Mouse (Mus musculus): ENCODE data around the gene Cbx7. TPM values are rescaled to one million over a fixed set of nuclear protein-coding genes. Genes with fewer than 3 reads are reported as not detected.

The Cbx7 gene
- polyA plus RNA-seq, 1 experiment from 2014 or later = 2.4 TPM

DNA sequence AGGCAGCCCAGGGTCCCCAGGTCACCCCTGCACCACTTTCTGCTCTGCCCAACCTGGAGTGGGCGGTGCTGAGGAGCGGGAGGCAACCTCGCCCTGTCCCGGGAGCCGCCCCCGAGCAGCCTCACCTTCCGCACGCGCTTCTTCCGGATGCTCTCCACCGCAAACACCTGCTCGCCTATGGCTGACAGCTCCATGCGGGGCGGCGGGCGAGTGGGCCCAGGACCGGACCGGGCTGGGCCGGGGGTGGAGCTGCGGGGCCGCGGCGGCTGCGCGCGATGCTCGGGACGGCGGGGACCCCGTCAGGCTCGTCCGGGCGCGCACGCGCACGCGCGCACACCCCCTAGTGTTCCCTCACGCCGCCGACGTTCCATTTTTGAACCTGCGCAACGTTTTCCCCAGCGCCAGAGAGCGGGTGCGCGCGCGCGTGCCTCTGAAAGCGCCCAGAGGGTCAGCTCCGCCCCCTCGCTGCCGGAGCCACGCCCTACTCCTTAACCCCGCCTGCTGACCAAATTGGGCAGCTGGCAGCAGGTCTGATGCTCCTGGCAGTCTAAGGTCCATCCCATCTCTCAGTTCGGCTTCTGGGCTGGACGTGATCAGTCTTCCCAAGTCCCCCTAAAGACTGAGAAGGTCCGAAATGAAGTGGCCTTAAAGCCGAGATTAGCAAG lies 38.5 kb downstream of the Cbx7 start:
- peak; percentile 49; the same call in 1 of the 2 replicates for ATAC-seq (ENCODE audit: insufficient number of reproducible peaks, low FRiP score, low TSS enrichment, low read depth)
- WGBS = under 1% methylated on average over 62 of the region's 62 CpGs
- Histone ChIP-seq H3K27ac (no peak overlapping the region), H3K9me3 (no peaks in the 10 kb centered on the region), H3K4me3 (peak overlapping the region; percentile 67), H3K4me2 (peak overlapping the region; percentile 93), H3K27me3 (peaks cover 33% of the 10 kb centered on the region), H3K4me1 (peaks cover 29% of the 10 kb centered on the region), H3K9ac (peak overlapping the region; percentile 45), H3K36me3 (no peaks in the 10 kb centered on the region)

GRCm38 (mm10) chr15:79931496-79932141 lies 39.3 kb downstream of the Cbx7 start:
- Histone ChIP-seq H3K4me3 (peak overlapping the region; percentile 67), H3K27me3 (peaks cover 33% of the 10 kb centered on the region), H3K27ac (no peak overlapping the region), H3K4me1 (peaks cover 36% of the 10 kb centered on the region), H3K4me2 (peak overlapping the region; percentile 93), H3K36me3 (no peaks in the 10 kb centered on the region), H3K9ac (no peak overlapping the region), H3K9me3 (no peaks in the 10 kb centered on the region)
- 21% methylated on average over 13 of the region's 13 CpGs for WGBS
- ATAC-seq (ENCODE audit: insufficient number of reproducible peaks, low FRiP score, low TSS enrichment, low read depth) = no peak

GRCm38 (mm10) chr15:79929734-79930133 lies 41.2 kb downstream of the Cbx7 start:
- H3K9ac ChIP-seq = no peak overlapping the region
- 83% methylated on average over 3 of the region's 3 CpGs for WGBS
- no peaks in the 10 kb centered on the region for H3K36me3 ChIP-seq
- H3K4me1 ChIP-seq = peaks cover 33% of the 10 kb centered on the region
- no peak for ATAC-seq (ENCODE audit: insufficient number of reproducible peaks, low FRiP score, low TSS enrichment, low read depth)
- no peak overlapping the region for H3K4me2 ChIP-seq
- peaks cover 33% of the 10 kb centered on the region for H3K27me3 ChIP-seq
- no peak overlapping the region for H3K4me3 ChIP-seq
- H3K9me3 ChIP-seq = no peaks in the 10 kb centered on the region
- H3K27ac ChIP-seq = no peak overlapping the region

GRCm38 (mm10) chr15:79928736-79929135 lies 42.2 kb downstream of the Cbx7 start:
- no peaks in the 10 kb centered on the region for H3K9me3 ChIP-seq
- no peak for ATAC-seq (ENCODE audit: insufficient number of reproducible peaks, low FRiP score, low TSS enrichment, low read depth)

DNA sequence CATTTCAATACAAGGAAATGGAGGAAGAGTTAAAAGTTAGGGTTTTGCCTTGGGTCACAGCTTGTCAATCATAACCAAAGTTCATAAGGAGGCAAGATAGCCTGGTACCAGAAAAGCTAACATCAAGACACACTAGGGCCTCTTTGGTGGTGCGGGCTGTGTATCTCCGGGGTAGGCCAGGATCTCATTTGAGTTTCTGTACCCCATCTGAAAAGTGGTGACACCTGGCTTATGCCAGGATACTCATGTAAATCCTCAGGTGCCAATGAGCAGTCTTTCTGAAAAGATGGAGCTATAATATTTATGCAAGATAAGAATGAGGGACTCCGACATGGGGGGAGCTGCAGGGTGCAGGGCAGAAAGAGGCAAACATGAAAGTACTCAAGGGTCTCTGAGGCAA lies 42.6 kb downstream of the Cbx7 start:
- H3K4me2 ChIP-seq = peak overlapping the region; percentile 85
- H3K9ac ChIP-seq = no peak overlapping the region
- H3K27ac ChIP-seq = 0 out of 2 replicates have a peak overlapping the region, but pooled peaks have one; percentile 67
- WGBS = 90% methylated on average over 3 of the region's 3 CpGs
- peaks cover 23% of the 10 kb centered on the region for H3K27me3 ChIP-seq
- H3K4me1 ChIP-seq = peaks cover 28% of the 10 kb centered on the region
- H3K36me3 ChIP-seq = no peaks in the 10 kb centered on the region
- no peaks in the 10 kb centered on the region for H3K9me3 ChIP-seq
- no peak overlapping the region for H3K4me3 ChIP-seq
- ATAC-seq (ENCODE audit: insufficient number of reproducible peaks, low FRiP score, low TSS enrichment, low read depth) = no peak

More at GRCm38 (mm10) chr15:79928736-79929135, 42.2 kb downstream of the Cbx7 start:
- H3K4me1 ChIP-seq = peaks cover 32% of the 10 kb centered on the region
- whole genome bisulfite sequencing = 86% methylated on average over 2 of the region's 2 CpGs
- H3K27ac ChIP-seq = no peak overlapping the region
- no peak overlapping the region for H3K4me2 ChIP-seq
- no peak overlapping the region for H3K9ac ChIP-seq
- H3K27me3 ChIP-seq = peaks cover 27% of the 10 kb centered on the region
- H3K36me3 ChIP-seq = no peaks in the 10 kb centered on the region
- no peak overlapping the region for H3K4me3 ChIP-seq

DNA sequence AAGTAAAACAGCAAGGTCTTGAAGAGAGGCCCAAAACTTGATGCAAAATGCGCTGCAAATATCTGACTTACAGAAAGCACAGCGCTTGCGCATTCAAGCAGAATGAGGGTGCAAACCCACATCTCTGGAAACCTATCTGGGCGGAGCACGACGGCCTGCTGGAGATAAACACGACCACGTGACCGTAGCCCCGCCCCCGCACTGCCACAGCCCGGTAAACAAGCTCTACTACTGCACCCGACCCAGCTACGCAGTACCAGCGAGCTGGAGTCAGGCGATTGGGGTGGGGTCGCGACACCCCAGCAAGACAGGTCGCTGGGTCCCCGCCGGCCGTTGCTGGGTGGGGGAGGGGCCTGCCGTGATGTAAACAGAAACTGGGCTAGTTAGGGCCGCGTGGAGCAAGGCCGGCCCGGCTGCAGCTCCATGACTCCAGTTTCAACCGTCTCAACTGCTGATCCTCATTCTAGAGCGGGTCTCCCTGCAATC lies 43.2 kb downstream of the Cbx7 start:
- Histone ChIP-seq H3K4me1 (peaks cover 21% of the 10 kb centered on the region), H3K9me3 (no peaks in the 10 kb centered on the region), H3K4me3 (peak overlapping the region; percentile 59), H3K36me3 (no peaks in the 10 kb centered on the region), H3K27ac (peak overlapping the region; percentile 67), H3K9ac (peak overlapping the region; percentile 50), H3K27me3 (peaks cover 17% of the 10 kb centered on the region), H3K4me2 (peak overlapping the region; percentile 85)
- under 1% methylated on average over 29 of the region's 29 CpGs for WGBS
- ATAC-seq (ENCODE audit: insufficient number of reproducible peaks, low FRiP score, low TSS enrichment, low read depth) = peak; percentile 77

DNA sequence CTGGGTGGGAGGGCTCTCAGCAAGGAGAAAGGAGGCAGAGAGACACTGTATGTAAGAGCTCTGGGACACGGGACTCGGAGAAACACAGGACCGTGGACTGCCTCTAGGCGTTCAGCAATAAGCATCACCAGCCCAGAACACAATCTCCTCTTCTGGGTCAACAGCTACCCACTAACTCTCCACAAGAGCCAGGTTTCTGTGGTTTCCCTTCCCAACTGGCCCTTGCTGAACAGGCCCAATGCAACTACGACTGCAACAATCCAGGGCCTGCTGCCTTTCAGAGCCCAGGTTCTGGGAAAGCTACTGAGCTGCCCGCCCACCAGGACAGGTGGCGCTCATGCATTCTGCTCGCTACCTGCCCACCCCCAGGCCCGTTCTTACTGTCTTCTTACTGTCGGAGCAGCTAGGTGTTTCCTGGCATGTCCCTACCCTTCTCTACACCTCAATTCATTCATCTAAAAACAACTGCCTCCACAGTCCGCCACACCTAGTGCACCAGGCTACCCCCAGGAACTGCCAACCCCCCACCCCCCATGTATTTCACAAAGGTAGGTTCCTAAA lies 44.0 kb downstream of the Cbx7 start:
- peak overlapping the region; percentile 59 for H3K4me3 ChIP-seq
- peak overlapping the region; percentile 67 for H3K27ac ChIP-seq
- no peak overlapping the region for H3K9ac ChIP-seq
- 0 out of 2 replicates have a peak, but pooled peaks cover under 1% of the 10 kb centered on the region for H3K36me3 ChIP-seq
- no peaks in the 10 kb centered on the region for H3K9me3 ChIP-seq
- WGBS = 74% methylated on average over 11 of the region's 11 CpGs
- peaks cover 14% of the 10 kb centered on the region for H3K4me1 ChIP-seq
- peaks cover 9% of the 10 kb centered on the region for H3K27me3 ChIP-seq
- ATAC-seq (ENCODE audit: insufficient number of reproducible peaks, low FRiP score, low TSS enrichment, low read depth) = no peak
- peak overlapping the region; percentile 85 for H3K4me2 ChIP-seq

DNA sequence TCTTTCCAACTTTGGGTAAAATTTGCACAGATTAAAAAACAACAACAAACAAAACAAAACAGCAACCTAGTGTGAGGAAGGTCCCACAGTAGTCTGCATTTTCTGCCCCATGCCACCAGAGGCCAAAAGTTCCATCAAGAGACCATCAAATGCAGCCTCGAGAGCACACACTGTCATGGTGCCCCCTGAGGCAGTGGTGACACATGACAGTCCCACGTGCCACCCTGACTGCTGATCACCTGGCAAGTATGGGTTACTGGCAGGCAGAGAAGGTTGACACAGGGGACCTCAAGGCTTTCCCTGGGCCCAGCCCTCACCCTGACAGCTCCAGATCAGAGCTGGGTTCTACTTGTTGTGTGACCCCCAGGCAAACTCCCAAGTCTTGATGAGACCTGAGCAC lies 51.1 kb downstream of the Cbx7 start:
- Histone ChIP-seq H3K9me3 (no peaks in the 10 kb centered on the region), H3K4me1 (no peaks in the 10 kb centered on the region), H3K27ac (no peak overlapping the region), H3K9ac (no peak overlapping the region), H3K4me3 (no peak overlapping the region), H3K4me2 (no peak overlapping the region), H3K27me3 (no peaks in the 10 kb centered on the region), H3K36me3 (0 out of 2 replicates have a peak, but pooled peaks cover 2% of the 10 kb centered on the region)
- 38% methylated on average over 2 of the region's 2 CpGs for WGBS
- ATAC-seq (ENCODE audit: insufficient number of reproducible peaks, low FRiP score, low TSS enrichment, low read depth) = no peak

GRCm38 (mm10) chr15:79918485-79918884 lies 52.4 kb downstream of the Cbx7 start:
- WGBS = 88% methylated on average over 16 of the region's 16 CpGs
- H3K27ac ChIP-seq = no peak overlapping the region
- H3K4me2 ChIP-seq = no peak overlapping the region
- H3K9me3 ChIP-seq = no peaks in the 10 kb centered on the region
- H3K4me1 ChIP-seq = no peaks in the 10 kb centered on the region
- H3K27me3 ChIP-seq = no peaks in the 10 kb centered on the region
- H3K4me3 ChIP-seq = no peak overlapping the region
- 0 out of 2 replicates have a peak, but pooled peaks cover 2% of the 10 kb centered on the region for H3K36me3 ChIP-seq
- no peak for ATAC-seq (ENCODE audit: insufficient number of reproducible peaks, low FRiP score, low TSS enrichment, low read depth)
- no peak overlapping the region for H3K9ac ChIP-seq

DNA sequence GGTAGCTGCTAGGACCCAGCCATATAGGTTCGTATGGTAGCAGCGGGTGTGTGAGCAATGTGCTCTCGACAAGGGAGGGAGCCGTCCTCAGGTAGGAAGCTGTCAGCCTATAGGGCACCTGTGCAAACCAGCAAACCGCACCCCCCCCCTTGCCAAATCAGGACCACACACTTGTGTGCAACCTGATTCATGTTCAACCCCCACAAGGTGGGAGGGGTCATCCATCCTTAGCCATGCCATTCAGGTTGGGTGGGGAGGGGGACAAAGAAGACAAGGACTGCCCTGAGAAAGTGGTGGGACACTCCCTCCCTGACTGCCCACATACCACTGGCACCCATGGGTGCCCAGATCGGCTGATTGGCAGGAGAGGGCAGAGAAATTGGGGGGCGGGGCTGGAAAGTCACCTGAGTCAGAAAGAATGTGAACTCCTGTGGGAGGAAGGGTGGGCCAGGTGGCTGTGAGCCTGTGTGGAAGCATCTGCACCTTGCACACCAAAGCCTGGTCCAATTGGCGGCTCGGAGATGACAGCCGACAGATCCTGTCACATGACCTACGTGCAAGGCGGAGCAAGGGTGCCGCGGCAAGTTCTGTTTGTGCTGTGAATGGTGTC lies 53.7 kb downstream of the Cbx7 start:
- Histone ChIP-seq H3K9me3 (no peaks in the 10 kb centered on the region), H3K9ac (no peak overlapping the region), H3K4me3 (no peak overlapping the region), H3K27ac (no peak overlapping the region), H3K4me2 (no peak overlapping the region), H3K27me3 (no peaks in the 10 kb centered on the region), H3K4me1 (no peaks in the 10 kb centered on the region), H3K36me3 (0 out of 2 replicates have a peak, but pooled peaks cover 2% of the 10 kb centered on the region)
- 90% methylated on average over 14 of the region's 14 CpGs for WGBS
- ATAC-seq (ENCODE audit: insufficient number of reproducible peaks, low FRiP score, low TSS enrichment, low read depth) = no peak

DNA sequence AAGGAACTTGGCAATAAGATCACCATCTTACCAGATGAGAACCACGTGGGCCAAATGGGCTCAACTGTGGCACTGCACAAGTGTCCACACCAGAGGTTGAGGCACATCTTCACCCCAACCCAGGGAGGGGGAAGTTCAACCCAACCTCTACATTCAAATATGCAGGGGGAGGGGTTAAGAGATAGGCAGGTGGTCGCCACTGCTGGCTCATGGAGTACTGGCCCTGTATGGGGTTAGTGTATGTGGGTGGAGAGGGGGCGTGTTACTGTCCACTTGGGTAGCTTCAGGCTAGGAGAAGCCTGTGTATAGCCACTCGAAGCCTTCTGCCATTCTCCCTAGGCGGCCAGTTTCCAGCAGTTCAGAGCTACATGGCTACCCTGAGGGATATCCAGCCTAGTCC lies 54.8 kb downstream of the Cbx7 start:
- H3K27me3 ChIP-seq = no peaks in the 10 kb centered on the region
- no peak overlapping the region for H3K4me3 ChIP-seq
- no peak for ATAC-seq (ENCODE audit: insufficient number of reproducible peaks, low FRiP score, low TSS enrichment, low read depth)
- H3K9ac ChIP-seq = no peak overlapping the region
- no peak overlapping the region for H3K4me2 ChIP-seq
- H3K9me3 ChIP-seq = no peaks in the 10 kb centered on the region
- H3K36me3 ChIP-seq = no peaks in the 10 kb centered on the region
- no peak overlapping the region for H3K27ac ChIP-seq
- no peaks in the 10 kb centered on the region for H3K4me1 ChIP-seq
- WGBS = 67% methylated on average over 5 of the region's 5 CpGs

DNA sequence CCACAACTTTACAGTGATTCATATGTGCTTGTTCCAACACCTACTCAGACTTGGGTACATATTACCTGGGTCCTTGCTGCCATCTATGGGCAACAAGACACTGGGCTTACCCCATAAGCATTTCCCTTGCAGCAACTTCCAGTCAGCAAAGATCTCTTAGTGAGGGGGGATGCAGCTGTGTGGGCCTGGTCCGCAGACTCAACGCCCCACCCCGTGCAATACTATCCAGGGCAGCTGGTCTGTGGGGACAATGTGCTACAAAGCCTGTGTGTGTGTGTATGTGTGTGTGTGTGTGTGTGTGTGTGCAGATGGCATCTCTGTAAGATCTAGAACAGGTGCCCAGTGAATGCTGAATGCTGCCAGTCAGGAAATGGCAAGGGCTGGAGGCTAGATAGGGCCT lies 56.6 kb downstream of the Cbx7 start:
- H3K9me3 ChIP-seq = no peaks in the 10 kb centered on the region
- ATAC-seq (ENCODE audit: insufficient number of reproducible peaks, low FRiP score, low TSS enrichment, low read depth) = no peak
- no peaks in the 10 kb centered on the region for H3K27me3 ChIP-seq
- H3K4me1 ChIP-seq = no peaks in the 10 kb centered on the region
- no peak overlapping the region for H3K9ac ChIP-seq
- H3K36me3 ChIP-seq = no peaks in the 10 kb centered on the region
- no peak overlapping the region for H3K27ac ChIP-seq
- 76% methylated on average over 3 of the region's 3 CpGs for WGBS
- H3K4me2 ChIP-seq = no peak overlapping the region
- H3K4me3 ChIP-seq = no peak overlapping the region
